Mouse (Mus musculus) kidney, postnatal 14 days (tissue): ENCODE measurements around the gene Fip1l1.

Experiments
- DNase-seq: peaks from one replicate; pipeline ENCODE4 v3.0.0; 2022; ENCODE audit warnings: mixed read lengths

The Fip1l1 gene

GRCm38 (mm10) chr5:74617816-74618572 is 82.7 kb downstream of the Fip1l1 start:
- no peak for DNase-seq

- DNase-seq, result no peak
Measured at GRCm38 (mm10) chr5:74618573-74619059, 83.4 kb downstream of the Fip1l1 start.

GRCm38 (mm10) chr5:74621691-74622470 is 86.6 kb downstream of the Fip1l1 start:
- DNase-seq, result no peak

GRCm38 (mm10) chr5:74623316-74624000 is 88.2 kb downstream of the Fip1l1 start:
- no peak for DNase-seq

GRCm38 (mm10) chr5:74624385-74624784 is 89.1 kb downstream of the Fip1l1 start:
- no peak for DNase-seq

GRCm38 (mm10) chr5:74628001-74628400 is 92.8 kb downstream of the Fip1l1 start:
- no peak for DNase-seq

GRCm38 (mm10) chr5:74632369-74633114 is 97.3 kb downstream of the Fip1l1 start:
- DNase-seq, result no peak

GRCm38 (mm10) chr5:74633453-74633852 is 98.2 kb downstream of the Fip1l1 start:
- no peak for DNase-seq

GRCm38 (mm10) chr5:74634391-74634790 is 99.1 kb downstream of the Fip1l1 start:
- no peak for DNase-seq

GRCm38 (mm10) chr5:74639516-74639915 is 104.3 kb downstream of the Fip1l1 start:
- DNase-seq, result peak; percentile 37

GRCm38 (mm10) chr5:74640504-74640903 is 105.3 kb downstream of the Fip1l1 start:
- no peak for DNase-seq

GRCm38 (mm10) chr5:74641000-74641399 is 105.8 kb downstream of the Fip1l1 start:
- DNase-seq, result peak; percentile 63

- DNase-seq, result no peak
Measured at GRCm38 (mm10) chr5:74642291-74642690, 107.0 kb downstream of the Fip1l1 start.

GRCm38 (mm10) chr5:74647584-74647984 is 112.3 kb downstream of the Fip1l1 start:
- no peak for DNase-seq

GRCm38 (mm10) chr5:74648216-74648615 is 113.0 kb downstream of the Fip1l1 start:
- no peak for DNase-seq
